Mouse (Mus musculus): ENCODE measurements around the gene Neu1. TPM values are rescaled to one million over a fixed set of nuclear protein-coding genes. Genes with fewer than 3 reads are reported as not detected.
A peak's percentile ranks its signal among the peaks of the same experiment; 100 is the strongest.
"Not testable (repeated sequence)": the region's sequence is repeated elsewhere in the genome, so short reads cannot be mapped to it uniquely, and the experiment has no call there.

The Neu1 gene
- polyA plus RNA-seq, 1 experiment, result 11.7 TPM

DNA sequence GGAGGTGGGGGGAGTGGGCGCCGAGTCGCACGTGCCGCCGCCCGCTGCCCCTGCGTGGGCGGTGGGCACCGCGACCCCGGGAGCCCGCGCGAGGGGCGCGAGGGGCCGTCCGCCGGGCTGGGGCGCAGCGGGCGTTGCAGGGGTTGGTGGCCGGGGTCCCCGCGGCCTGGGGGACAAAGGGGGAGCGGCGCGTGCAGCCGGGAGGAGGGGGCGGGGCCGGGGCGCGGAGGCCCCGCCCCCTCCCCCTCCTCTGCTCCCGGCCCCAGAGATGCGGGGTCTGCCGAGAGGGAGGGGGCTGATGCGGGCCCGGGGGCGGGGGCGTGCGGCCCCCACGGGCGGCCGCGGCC is 32.4 kb upstream of the Neu1 start:
- TF ChIP-seq FOSL1 (IDR thresholded peaks at IDR 0.05; ENCODE audit: insufficient read depth, low read length, poor library complexity, severe bottlenecking), result no peak
- TF ChIP-seq USF1 (IDR thresholded peaks at IDR 0.05; ENCODE audit: low read depth), result no peak
- no peak for TF ChIP-seq MYOD1 (IDR thresholded peaks at IDR 0.05; ENCODE audit: control insufficient read depth, insufficient read length, low read depth)
- no peak for TF ChIP-seq MYOG (IDR thresholded peaks at IDR 0.05; ENCODE audit: control insufficient read depth, extremely low read depth, insufficient read length)
- no peak for TF ChIP-seq CEBPB (IDR thresholded peaks at IDR 0.05; ENCODE audit: low read depth)
- TF ChIP-seq CTCF (IDR thresholded peaks at IDR 0.05; ENCODE audit: control insufficient read depth, insufficient read depth, insufficient read length), result no peak
- TF ChIP-seq MAX (IDR thresholded peaks at IDR 0.05), result no peak
- Histone ChIP-seq H3K4me3 (ENCODE audit: insufficient read depth, poor library complexity, severe bottlenecking) (peak overlapping the region; percentile 76), H3K79me2 (ENCODE audit: control insufficient read depth, insufficient read depth) (peaks cover 62% of the 10 kb centered on the region), H3K36me3 (ENCODE audit: control insufficient read depth, insufficient read depth) (peaks cover 22% of the 10 kb centered on the region), H3K27me3 (ENCODE audit: control insufficient read depth, insufficient read depth, insufficient read length) (no peaks in the 10 kb centered on the region), H3K79me3 (ENCODE audit: low read depth) (peaks cover 26% of the 10 kb centered on the region), H3ac (ENCODE audit: control insufficient read depth, insufficient read length, low read depth) (peak overlapping the region; percentile 97)

DNA sequence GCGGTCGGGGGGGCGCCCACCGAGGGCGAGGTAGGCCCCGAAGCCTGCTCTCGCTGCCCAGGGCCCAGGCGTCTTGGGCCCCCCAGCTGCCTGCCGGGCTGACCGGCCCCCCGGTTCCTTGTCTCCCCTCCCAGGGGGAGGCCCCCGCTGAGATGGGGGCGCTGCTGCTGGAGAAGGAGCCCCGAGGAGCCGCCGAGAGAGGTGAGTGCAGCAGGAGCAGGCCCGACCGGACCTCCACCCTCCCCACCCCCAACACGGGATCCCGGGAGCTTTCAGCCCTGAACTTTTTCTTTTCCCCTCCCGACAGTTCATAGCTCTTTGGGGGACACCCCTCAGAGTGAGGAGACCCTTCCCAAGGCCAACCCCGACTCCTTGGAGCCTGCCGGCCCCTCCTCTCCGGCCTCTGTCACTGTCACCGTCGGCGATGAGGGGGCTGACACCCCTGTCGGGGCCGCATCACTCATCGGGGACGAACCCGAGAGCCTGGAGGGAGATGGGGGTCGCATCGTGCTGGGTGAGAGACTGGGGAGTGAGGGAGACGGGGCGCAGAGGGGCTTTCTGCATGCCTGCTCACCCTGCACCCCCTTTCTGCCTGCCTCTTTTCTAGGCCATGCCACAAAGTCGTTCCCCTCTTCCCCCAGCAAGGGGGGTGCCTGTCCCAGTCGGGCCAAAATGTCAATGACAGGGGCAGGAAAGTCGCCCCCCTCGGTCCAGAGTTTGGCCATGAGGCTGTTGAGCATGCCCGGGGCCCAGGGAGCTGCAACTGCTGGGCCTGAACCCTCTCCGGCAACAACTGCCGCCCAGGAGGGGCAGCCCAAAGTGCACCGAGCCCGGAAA is 31.8 kb upstream of the Neu1 start:
- H3K79me2 ChIP-seq (ENCODE audit: control insufficient read depth, insufficient read depth), result peaks cover 62% of the 10 kb centered on the region
- peak overlapping the region; percentile 97 for H3ac ChIP-seq (ENCODE audit: control insufficient read depth, insufficient read length, low read depth)
- H3K36me3 ChIP-seq (ENCODE audit: control insufficient read depth, insufficient read depth), result peaks cover 24% of the 10 kb centered on the region
- H3K4me3 ChIP-seq (ENCODE audit: insufficient read depth, poor library complexity, severe bottlenecking), result peak overlapping the region; percentile 76
- TF ChIP-seq MYOD1 (IDR thresholded peaks at IDR 0.05; ENCODE audit: control insufficient read depth, insufficient read length, low read depth), result no peak
- no peak for TF ChIP-seq USF1 (IDR thresholded peaks at IDR 0.05; ENCODE audit: low read depth)
- no peak for TF ChIP-seq MYOG (IDR thresholded peaks at IDR 0.05; ENCODE audit: control insufficient read depth, extremely low read depth, insufficient read length)
- TF ChIP-seq FOSL1 (IDR thresholded peaks at IDR 0.05; ENCODE audit: insufficient read depth, low read length, poor library complexity, severe bottlenecking), result no peak
- no peak for TF ChIP-seq CTCF (IDR thresholded peaks at IDR 0.05; ENCODE audit: control insufficient read depth, insufficient read depth, insufficient read length)
- no peak for TF ChIP-seq CEBPB (IDR thresholded peaks at IDR 0.05; ENCODE audit: low read depth)
- no peak for TF ChIP-seq MAX (IDR thresholded peaks at IDR 0.05)
- peaks cover 26% of the 10 kb centered on the region for H3K79me3 ChIP-seq (ENCODE audit: low read depth)
- H3K27me3 ChIP-seq (ENCODE audit: control insufficient read depth, insufficient read depth, insufficient read length), result no peaks in the 10 kb centered on the region

DNA sequence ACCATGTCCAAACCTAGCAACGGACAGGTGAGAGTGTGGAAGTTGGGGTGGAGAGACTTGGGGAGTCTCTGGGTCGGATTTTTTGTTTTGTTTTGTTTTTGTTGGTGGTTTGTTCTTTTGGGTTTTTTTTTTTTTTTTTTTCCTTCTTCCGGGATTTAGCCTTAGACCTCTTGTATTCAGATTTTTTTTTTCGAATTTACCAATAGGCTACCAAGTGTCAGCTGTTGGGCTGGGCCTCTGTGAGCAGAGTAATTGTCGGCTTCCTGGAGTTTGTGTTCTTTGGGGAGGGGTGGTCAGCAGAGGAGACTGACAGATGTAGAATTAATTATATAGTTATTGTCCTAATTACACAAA is 31.2 kb upstream of the Neu1 start:
- TF ChIP-seq USF1 (IDR thresholded peaks at IDR 0.05; ENCODE audit: low read depth) (no peak), FOSL1 (IDR thresholded peaks at IDR 0.05; ENCODE audit: insufficient read depth, low read length, poor library complexity, severe bottlenecking) (no peak), MYOD1 (IDR thresholded peaks at IDR 0.05; ENCODE audit: control insufficient read depth, insufficient read length, low read depth) (no peak), CEBPB (IDR thresholded peaks at IDR 0.05; ENCODE audit: low read depth) (no peak), MYOG (IDR thresholded peaks at IDR 0.05; ENCODE audit: control insufficient read depth, extremely low read depth, insufficient read length) (no peak), MAX (IDR thresholded peaks at IDR 0.05) (no peak), CTCF (IDR thresholded peaks at IDR 0.05; ENCODE audit: control insufficient read depth, insufficient read depth, insufficient read length) (no peak)
- peaks cover 24% of the 10 kb centered on the region for H3K36me3 ChIP-seq (ENCODE audit: control insufficient read depth, insufficient read depth)
- H3K27me3 ChIP-seq (ENCODE audit: control insufficient read depth, insufficient read depth, insufficient read length), result no peaks in the 10 kb centered on the region
- peak overlapping the region; percentile 76 for H3K4me3 ChIP-seq (ENCODE audit: insufficient read depth, poor library complexity, severe bottlenecking)
- H3K79me2 ChIP-seq (ENCODE audit: control insufficient read depth, insufficient read depth), result peaks cover 60% of the 10 kb centered on the region
- peaks cover 26% of the 10 kb centered on the region for H3K79me3 ChIP-seq (ENCODE audit: low read depth)
- peak overlapping the region; percentile 97 for H3ac ChIP-seq (ENCODE audit: control insufficient read depth, insufficient read length, low read depth)

DNA sequence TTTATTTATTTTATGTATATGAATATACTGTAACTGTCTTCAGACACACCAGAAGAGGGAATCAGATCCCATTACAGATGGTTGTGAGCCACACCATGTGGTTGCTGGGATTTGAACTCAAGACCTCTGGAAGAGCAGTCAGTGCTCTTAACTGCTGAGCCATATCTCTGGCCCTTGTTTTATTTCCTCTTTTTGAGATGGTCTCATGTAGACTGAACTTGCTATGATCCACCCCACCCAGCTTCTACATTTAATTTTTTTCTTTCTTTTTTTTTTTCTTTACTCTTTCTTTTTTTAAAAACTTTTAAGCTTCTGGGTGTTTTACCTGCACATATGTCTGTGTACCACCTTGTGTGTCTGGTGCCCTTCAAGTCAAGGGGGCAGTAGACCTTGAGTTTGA is 30.2 kb upstream of the Neu1 start:
- H3K36me3 ChIP-seq (ENCODE audit: control insufficient read depth, insufficient read depth), result peaks cover 29% of the 10 kb centered on the region
- not testable (repeated sequence) for H3ac ChIP-seq (ENCODE audit: control insufficient read depth, insufficient read length, low read depth); H3K4me3 ChIP-seq (ENCODE audit: insufficient read depth, poor library complexity, severe bottlenecking); H3K27me3 ChIP-seq (ENCODE audit: control insufficient read depth, insufficient read depth, insufficient read length)
- peaks cover 26% of the 10 kb centered on the region for H3K79me3 ChIP-seq (ENCODE audit: low read depth)
- peaks cover 51% of the 10 kb centered on the region for H3K79me2 ChIP-seq (ENCODE audit: control insufficient read depth, insufficient read depth)

DNA sequence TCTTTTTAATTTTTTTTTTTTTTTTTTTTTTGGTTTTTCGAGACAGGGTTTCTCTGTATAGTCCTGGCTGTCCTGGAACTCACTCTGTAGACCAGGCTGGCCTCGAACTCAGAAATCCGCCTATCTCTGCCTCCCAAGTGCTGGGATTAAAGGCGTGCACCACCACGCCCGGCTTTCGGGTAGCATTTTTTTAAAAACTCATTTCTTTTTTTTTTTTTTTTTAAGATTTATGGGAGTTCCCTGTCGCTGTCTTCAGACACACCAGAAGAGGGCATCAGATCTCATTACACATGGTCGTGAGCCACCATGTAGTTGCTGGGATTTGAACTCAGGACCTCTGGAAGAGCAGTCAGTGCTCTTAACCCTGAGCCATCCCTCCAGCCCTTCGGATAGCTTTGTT is 29.1 kb upstream of the Neu1 start:
- Histone ChIP-seq H3K36me3 (ENCODE audit: control insufficient read depth, insufficient read depth) (peaks cover 33% of the 10 kb centered on the region), H3K79me2 (ENCODE audit: control insufficient read depth, insufficient read depth) (peaks cover 41% of the 10 kb centered on the region)
- not testable (repeated sequence) for H3K27me3 ChIP-seq (ENCODE audit: control insufficient read depth, insufficient read depth, insufficient read length)

DNA sequence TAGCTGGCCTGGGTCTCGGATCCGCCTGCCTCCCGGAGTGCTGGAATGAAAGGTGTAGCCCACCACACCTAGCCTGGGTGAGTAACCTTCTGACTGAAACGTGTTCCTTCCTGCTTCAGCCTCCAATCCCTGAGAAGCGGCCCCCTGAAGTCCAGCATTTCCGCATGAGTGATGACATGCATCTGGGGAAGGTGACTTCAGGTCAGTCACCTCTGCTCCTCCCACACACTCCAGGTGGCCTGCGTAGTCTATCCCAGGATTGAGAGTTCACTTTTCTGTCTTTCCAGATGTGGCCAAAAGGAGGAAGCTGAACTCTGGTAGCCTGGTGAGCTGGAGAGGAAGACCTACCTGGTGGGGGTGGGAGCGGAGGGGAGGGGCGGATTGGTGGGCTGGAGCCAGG is 28.2 kb upstream of the Neu1 start:
- Histone ChIP-seq H3K36me3 (ENCODE audit: control insufficient read depth, insufficient read depth) (peaks cover 41% of the 10 kb centered on the region), H3K79me3 (ENCODE audit: low read depth) (peaks cover 24% of the 10 kb centered on the region), H3ac (ENCODE audit: control insufficient read depth, insufficient read length, low read depth) (no peak overlapping the region), H3K27me3 (ENCODE audit: control insufficient read depth, insufficient read depth, insufficient read length) (no peaks in the 10 kb centered on the region), H3K79me2 (ENCODE audit: control insufficient read depth, insufficient read depth) (peaks cover 33% of the 10 kb centered on the region), H3K4me3 (ENCODE audit: insufficient read depth, poor library complexity, severe bottlenecking) (no peak overlapping the region)
- TF ChIP-seq MYOD1 (IDR thresholded peaks at IDR 0.05; ENCODE audit: control insufficient read depth, insufficient read length, low read depth) (no peak), CEBPB (IDR thresholded peaks at IDR 0.05; ENCODE audit: low read depth) (no peak), FOSL1 (IDR thresholded peaks at IDR 0.05; ENCODE audit: insufficient read depth, low read length, poor library complexity, severe bottlenecking) (no peak), MYOG (IDR thresholded peaks at IDR 0.05; ENCODE audit: control insufficient read depth, extremely low read depth, insufficient read length) (no peak), MAX (IDR thresholded peaks at IDR 0.05) (no peak), CTCF (IDR thresholded peaks at IDR 0.05; ENCODE audit: control insufficient read depth, insufficient read depth, insufficient read length) (no peak), USF1 (IDR thresholded peaks at IDR 0.05; ENCODE audit: low read depth) (no peak)

More for the DNA sequence above, 29.1 kb upstream of the Neu1 start:
- H3ac ChIP-seq (ENCODE audit: control insufficient read depth, insufficient read length, low read depth); H3K4me3 ChIP-seq (ENCODE audit: insufficient read depth, poor library complexity, severe bottlenecking): not testable (repeated sequence)
- H3K79me3 ChIP-seq (ENCODE audit: low read depth), result peaks cover 25% of the 10 kb centered on the region

Data from C2C12 (cell line).